Mouse (Mus musculus) cerebellum, adult 11 months (tissue): ENCODE results near the gene Fgfr1op.
"Not testable (repeated sequence)": the region's sequence is repeated elsewhere in the genome, so short reads cannot be mapped to it uniquely, and the experiment has no call there.

Experiments
- DNase-seq: peaks from one replicate; pipeline ENCODE4 v3.0.0; 2022

The Fgfr1op gene

DNA sequence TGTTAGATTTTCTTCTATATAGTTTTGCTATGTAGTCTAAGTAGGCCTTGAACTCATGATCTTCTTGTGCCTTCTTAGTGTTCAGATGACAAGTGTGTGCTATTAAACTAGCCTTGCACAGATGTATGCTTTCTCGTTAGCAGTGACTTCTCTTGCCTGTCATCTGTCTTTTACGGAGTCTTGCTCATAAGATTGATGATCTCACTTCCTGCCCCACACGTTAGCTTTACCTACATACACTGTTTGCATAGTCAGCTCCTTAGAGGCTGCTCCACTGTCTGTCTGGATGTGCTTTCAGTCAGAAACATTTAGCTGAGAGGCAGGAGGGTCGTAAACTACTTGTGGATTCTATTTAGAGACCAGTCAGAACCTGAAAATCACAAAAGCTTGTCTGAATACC, 5.8 kb downstream of the Fgfr1op start:
- no peak for DNase-seq

DNA sequence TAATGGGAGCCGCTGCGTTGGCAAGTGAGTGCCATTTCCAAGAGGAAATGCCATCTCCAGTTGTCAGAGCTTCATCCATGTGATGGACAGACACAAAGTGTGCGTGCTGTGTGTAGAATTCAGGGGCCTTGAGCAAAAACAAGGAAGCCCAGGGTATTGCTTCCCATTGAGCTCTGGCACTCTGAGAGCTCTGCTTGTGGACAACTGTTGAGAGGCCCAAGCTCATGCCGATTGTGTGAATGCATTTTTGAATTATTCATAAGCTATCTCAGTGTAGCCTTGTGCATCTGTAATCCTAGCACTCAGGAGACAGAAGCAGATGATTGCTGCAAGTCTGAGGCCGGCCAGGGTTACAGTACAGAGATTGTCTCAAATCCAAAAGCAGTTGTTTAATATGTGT, 11.8 kb downstream of the Fgfr1op start:
- no peak for DNase-seq

DNA sequence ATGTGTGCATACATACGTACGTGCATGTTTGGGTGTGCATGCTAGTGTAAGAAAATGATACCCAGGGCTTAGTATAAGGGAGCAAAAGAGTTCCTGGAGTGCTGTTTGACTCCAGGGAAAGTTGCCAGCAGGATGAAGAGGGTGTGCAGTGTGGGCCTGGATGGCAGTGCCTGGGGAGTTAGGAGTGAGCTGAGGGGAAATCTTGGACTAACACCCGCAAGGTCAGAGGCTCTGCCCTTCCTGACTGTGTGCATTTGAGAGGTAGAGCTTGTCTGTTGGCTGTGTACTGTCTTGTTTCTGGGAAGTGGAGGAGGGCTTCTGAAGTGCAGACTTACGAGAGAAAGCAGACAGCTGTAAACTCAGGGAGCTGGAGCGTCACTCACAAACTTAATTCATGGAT, 18.5 kb downstream of the Fgfr1op start:
- DNase-seq, result no peak

DNA sequence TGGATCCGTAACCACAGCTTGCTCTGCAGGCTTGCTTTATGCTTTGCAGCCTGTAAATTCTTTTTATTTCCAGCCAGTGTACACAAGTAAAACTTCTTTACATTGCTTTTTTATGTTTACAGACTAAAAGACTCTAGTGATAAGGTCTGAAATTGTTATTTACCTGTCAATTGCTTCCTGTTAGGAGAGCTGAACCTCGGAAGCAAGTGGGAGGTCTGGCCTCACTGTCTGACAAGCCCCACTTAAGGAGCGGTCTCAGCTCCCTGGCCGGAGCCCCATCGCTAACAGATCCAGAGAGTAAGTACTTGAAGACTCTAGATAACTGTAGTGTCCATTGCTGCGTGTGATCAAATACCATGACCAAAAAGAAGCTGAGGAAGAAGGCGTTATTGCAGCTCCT, 18.9 kb downstream of the Fgfr1op start:
- no peak for DNase-seq

DNA sequence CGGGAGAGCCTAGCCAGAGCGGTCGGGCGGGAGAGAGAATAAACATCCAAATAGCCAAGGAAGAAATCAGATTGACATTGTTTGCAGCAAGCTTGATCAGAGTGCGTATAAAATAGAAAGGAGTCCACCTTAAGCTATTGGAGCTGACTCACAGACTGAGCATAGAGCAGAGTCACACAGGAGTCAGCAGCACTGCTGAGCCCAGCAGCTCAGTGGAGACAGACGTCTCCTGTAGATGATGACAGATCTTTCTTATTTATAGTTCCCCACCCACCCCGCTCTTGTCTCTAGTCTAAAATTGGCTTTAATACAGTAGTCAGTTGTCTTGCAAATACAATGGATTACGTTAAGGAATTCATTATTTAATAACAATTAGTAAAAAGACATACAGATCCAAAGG, 28.4 kb downstream of the Fgfr1op start:
- no peak for DNase-seq

DNA sequence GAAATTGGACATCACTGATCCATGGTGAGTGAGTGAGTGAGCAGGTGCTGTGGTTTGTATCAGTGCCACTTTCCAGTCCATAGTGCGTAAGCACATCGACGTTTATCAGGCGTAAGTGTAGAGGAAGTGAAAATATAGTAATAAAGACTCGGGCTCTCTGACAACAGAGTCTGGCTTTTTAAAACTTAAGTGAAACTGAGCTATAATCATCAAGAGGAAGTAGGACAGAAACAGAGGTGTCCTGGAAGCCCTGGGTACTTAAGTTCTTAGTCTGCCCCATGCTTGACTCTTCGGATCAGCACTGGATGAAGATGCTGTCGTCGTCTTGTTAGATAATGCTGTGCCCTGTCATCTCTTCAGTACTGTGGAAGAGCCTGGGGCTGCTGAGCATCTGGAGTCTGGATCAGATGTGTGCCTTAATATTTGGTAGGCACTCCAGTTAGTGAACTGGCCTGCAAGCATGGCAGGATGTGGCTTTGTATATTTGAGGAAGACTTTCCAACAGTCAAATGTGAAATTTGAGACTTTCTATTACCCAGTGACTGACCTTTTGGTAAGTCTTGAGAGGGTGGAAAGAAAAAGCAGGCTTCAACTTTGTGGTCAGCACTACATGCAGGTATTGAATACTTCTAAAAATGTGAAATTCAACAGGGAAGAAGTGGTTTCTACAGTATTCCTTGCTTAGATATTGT, 30.5 kb downstream of the Fgfr1op start:
- DNase-seq, result no peak

DNA sequence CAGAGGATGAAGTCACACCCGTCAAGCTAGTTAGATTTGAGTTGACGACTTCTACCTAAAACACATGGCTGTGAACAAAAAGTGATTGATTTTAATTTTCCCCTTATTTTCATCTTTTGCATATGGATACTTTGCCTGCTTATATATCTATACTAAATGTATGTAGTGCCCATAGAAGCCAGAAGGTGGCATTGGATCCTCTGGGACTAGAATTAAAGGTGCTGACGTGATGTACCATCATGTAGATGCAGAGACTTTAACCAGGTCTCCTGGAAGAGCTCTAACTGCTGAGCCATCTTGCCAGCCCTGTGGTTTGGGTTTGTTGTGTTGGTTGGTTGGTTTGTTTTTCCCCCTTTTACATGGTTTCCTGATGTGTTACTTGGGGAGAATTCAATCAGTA, 32.4 kb downstream of the Fgfr1op start:
- DNase-seq, result no peak

DNA sequence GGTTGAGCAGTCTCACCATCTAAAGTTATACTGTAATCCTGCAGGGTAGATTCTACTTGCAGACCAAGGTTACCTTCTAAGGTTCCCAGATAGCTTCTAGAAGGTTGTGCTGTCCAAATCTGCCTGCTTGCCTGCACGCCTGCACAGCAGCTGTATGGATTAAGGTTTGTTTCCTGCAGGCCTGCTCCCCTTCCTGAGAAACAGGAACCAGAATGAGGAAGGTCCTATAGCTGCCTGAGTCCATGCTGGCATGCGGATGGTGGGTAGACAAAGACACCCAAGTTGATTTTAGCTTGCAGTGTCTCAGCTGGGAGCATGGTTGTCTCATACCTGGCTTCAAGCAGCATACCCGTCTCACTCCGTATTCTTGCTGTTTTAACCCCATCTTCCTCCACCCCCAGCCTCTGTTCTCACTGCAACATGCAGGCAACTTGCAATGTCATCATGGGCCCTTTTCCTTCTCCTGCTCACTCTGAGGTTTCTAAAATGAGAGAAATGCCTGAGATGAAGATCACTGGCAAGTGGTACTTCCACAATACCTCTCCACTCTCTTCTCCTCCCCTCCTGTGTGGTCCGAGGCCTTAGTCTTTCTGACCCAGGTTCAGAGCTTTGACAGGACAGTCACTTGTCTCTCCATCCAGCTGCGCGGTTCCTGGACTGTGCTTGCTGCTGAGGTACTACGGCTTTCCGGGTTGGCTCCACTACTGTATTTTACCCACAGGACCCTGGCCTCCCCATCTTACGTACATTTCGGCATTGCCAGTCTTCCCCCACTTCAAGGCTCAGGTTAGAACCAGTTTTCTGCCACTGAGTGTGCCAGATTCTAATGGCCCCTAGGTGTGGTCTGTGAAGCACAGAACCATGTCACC, 34.0 kb downstream of the Fgfr1op start:
- DNase-seq, result no peak

DNA sequence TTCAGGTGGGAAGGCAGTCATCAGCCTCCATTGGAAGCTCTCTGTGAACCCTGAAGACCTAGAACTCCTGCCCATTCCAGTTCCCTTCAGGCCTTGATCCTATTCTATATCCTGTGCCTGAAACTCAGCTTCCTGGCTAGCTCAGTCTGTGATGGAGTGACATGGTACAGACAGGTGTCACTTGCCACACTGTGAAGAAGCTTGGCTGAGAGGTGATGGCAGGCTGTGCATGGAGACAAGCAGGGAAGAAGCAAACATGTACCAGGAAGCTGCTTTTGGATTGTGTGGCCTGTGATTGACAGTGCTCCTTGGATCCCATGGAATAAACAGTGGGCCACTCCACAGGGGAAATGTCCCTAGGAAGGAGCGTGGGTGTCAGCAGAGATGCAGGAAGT, 34.6 kb downstream of the Fgfr1op start:
- DNase-seq, result no peak

DNA sequence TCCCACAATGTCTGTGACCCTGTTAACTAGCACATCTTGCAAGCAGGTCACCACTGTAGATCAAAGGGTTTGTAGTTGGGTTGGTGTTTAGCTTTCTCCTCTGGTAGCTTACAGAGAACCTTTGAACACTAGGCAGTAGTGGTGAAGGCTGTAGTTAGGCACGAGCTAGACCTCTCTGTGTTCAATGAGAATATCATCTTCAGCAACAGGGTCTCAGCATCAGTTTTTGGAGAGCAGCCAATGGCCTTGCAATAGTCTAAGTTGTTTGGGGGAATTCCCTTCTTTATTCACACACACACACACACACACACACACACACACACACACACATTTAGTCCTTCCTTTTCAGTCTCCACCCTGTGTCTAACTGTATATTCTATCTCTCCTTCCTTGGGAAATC, 38.2 kb downstream of the Fgfr1op start:
- no peak for DNase-seq

DNA sequence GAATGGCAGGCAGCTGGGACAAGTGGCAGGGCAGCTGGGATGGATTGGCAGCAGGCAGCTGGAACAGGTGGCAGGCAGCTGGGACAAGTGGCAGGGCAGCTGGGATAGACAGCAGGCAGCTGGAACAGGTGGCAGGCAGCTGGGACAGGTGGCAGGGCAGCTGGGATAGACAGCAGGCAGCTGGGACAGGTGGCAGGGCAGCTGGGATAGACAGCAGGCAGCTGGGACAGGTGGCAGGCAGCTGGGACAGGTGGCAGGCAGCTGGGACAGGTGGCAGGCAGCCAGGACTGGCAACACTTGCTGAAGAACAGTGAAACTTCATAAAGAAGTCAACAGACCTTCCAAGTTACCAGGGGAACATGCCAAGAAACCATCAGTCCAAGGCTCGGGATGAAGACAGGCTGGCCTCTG, 39.9 kb downstream of the Fgfr1op start:
- not testable (repeated sequence) for DNase-seq

DNA sequence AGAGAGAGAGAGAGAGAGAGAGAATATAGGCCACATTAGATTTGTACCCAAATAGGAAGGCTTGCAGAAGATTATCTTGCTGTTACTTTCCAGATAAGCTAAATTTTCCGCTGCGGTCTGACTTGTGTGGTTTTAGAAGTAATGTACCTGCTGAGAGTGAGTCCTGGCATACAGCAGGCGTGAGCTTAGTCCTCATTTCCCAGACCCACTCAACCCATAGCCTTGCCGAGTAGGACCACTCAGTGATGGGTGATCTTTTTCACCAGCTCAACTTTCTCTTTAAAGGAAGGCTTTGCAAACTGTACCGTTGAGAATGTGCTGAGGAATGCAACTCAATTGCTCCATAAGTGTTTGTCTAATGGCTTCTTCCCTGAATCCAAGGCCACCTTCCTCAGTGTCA, 41.4 kb downstream of the Fgfr1op start:
- no peak for DNase-seq

DNA sequence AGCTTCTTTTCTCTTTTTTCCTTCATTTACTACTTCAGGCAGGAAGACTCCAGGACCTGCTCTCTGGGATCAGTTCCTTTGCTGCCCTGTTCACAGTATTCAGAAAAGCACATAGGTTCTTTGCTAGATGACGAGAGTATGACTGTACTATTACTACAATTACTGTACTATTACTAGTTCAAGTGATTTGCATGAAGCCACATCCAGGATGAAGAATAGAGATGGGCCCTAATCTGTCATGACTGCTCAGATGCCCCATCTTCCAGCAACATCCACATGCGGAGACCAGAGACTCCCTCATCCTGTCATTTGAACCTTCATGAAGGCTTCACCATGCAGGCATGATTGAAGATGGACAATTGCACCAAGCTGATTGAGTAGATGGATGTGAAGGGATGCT, 44.4 kb downstream of the Fgfr1op start:
- DNase-seq, result no peak

DNA sequence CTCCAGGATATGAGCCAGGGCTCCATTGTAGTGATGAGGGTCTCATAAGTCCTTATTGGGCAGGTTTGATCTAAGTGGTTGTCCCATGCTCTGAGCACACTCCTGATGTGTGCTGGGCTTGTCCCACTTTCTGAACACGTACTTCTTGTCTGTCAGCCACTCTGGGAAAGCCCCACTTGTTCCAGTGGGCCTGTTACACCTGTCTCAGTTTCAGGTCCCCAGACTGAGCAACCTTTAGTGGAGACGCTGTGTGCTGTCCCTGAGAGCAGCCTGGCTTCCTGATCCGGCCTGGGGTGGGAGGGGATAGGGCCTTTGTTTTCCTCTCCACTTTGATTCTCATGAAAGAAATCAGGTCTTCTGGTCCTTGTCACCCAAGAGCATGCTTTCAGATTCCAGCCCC, 44.9 kb downstream of the Fgfr1op start:
- DNase-seq, result no peak

DNA sequence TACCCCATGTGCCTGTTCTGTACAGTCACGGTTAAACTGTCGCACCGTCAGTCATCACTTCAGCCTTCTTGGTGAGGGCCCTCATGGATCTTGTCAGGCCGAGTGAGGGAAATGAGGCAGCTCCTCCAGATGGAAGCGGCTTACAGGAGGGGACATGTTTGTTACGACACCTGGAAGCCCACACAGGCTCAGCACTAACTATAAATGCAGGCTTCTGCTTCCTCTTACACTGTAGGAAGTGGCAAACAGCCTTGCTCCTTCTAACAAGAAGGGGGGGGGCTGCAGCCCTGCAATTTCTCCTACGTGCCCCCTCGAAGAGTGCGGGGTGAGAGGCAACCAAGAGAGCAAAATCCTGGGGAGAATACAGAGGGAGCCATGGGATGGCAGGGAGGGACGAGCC, 45.4 kb downstream of the Fgfr1op start:
- DNase-seq, result no peak

DNA sequence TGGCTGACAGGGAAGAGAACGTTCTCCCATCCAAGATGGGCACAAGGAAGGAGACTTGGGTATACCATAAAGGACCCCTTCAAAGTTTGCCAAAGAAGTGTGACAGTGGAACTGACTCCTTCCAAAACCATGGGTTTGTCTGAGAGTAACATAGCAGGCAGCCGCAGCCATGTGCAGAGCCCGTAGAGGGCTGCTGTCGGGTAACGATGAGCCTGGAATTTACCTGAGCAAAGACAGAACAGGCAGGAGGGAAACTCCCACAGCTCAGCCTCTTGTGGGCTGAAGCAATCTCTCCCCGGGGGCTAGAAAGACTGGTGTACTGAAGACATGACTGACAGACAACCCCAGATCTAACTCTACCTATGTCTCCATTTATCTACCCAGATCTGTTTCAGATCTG, 46.1 kb downstream of the Fgfr1op start:
- DNase-seq, result no peak

DNA sequence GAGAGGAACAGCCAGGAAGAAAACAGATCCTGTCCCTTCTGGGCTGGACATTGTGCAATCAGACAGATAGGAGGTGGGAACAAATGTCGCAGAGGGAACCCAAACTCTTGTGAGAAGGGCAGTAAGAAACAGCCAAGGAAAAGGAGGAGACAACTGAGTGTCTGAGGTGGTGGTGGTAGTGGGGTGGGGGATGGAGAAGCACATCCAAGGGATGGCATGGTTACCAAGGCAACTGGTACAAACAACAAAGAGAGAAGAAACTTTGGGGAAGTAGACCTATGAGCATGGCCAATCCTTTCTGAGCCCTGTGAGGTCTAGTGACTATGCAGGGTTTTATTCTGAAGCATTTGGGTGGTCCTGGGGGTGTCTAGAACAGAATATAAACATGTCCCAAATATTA, 49.1 kb downstream of the Fgfr1op start:
- DNase-seq, result no peak

DNA sequence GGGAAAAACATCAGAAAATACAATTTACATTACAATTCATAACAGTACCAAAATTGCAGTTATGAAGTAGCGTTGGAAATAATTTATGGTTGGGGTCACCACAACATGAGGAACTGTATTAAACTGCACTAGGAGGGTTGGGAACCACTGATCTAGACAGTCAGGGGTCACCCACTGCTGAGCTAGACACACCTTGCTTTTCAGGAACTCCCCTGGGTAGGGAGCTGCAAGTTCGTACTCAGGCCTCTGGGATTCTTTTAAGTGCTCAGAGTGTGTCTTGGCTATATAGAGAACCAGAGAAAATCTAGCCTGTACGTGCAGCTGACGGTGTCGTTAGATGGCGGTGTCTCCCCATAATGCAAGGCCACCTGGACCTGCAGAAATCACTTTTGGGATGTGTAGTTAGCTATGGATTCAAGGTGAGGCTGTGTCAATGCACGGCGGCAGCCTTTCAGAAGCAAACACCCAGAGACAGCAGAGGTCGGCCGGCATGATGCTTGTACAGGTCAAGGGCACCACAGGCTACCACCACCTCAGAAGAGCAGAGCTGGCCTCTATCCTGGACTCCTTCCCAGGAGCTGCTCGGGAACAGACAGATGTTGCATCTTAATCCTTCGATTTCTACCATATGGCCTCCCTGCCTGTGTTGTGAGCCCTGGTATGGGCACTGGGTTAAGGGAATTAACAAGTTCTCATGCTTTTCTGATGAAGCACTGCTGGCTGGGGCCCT, 49.9 kb downstream of the Fgfr1op start:
- no peak for DNase-seq

DNA sequence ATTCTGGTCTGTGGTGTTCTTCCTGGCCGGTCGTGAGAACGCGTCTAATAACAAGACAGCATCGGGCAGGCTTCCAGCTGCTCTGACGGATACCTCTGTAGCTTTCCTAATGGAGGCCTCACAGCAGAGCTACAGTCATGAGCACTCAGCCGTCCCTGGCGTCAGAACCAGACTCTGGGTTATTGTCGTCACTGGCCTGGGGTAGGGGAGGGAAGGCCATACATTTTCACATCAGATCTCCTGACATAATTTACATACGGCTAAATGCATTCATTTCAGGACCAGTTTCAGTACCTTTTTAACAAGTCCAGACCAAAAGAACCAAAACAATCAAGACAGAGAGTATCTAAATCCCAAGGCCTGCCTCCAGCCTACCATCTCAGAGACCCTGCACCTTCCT, 57.9 kb downstream of the Fgfr1op start:
- no peak for DNase-seq

DNA sequence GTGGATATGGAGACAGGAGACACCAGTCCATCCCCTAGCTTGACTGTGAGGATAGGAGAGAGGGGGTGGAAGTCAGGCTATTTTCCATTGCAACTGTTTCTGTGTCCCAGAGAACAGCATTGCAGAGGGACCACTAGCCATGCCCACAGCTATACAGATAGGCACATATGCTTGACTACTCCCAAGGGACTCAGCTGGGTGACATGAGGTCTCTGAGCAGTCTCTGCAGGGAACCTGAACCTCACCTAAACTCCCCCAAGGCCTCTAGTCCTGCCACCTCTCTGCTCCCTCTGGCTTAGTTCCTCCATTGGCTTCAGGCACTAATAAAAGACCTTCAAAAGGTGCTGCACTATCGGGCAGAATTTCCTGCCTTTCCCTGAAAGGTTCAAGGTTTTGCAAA, 58.8 kb downstream of the Fgfr1op start:
- DNase-seq, result no peak

DNA sequence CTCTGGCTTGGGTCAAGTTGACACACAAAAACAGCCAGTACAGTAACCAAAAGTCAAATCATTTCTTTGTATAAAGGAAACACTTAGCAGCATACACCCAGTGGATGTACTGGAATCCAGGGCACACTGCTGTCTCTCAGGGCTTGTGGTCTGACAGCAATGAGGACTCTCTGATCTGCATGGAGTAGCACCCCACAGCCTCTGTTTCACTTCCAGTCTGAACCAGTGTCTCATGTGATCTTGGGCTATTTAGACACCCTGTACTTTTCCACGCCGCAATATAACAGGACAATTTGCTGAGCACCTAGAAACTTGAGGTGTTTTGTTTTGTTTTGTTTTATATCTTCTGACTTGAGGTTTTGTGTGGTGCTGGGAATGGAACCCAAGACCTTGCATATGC, 59.9 kb downstream of the Fgfr1op start:
- no peak for DNase-seq

DNA sequence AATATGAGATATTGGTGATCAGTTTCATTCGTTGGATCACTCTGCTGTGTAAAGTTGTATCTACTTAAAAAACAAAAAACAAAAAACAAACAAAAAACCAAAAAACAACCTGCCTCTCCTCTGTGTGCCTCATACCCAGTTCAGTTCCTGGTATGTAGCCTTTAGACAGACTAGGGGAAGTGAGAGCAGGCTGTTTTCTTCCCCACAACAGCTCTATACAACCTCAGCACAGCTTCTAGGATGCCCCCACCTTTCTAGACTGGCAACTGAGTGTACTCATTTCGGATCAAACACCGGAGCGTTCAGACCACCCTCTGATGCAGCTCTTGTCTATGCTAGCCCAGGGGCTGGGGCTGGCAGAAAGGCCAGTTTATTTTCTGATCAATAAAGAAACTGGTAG, 60.4 kb downstream of the Fgfr1op start:
- no peak for DNase-seq

DNA sequence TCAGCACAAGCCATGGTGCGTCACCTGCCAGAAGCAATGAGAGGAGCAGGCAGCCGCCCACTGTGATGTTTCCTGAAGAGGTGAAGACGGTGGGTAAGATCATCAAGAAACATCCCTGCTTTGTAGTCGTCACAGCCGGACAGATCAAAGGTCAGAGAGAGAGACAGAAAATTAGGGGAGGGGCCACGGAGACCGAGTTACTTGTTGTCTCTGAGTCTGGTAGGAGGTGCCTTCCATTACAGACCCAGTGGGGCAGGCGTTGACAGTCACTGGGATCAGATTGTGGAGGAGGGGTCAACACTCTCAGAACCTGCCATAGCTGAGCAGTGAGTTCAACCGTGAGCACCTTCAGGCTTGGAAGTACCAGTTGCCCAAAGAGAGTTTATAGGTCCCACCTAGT, 63.3 kb downstream of the Fgfr1op start:
- DNase-seq, result no peak

DNA sequence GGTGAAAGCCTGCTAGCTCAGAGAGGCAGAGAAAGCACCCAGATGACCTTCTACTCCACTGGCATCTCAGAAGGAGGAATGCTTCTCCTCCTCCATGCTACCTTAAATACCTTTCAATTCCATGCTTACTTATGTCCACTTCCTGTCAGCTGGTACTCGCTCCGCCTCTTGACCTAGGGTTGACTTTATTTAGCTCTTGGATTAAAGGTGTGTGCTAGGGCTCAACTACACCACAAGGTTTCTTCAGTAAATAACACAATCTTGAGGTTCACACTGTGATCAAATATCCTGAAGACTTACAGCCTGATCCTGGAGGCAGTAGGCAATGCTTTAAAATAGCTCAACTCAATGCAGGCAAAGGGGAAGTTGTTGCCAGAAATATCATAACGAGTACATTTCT, 64.3 kb downstream of the Fgfr1op start:
- DNase-seq, result no peak
